Mouse (Mus musculus): ENCODE results near the gene Ccer2.

GRCm38 (mm10) chr7:28719159-28719558 lies 36.8 kb upstream of the Ccer2 start:
- no peak for TF ChIP-seq CTCF (IDR thresholded peaks at IDR 0.05; ENCODE audit: control insufficient read depth, insufficient read depth, low read length)
- TF ChIP-seq POLR2A (IDR thresholded peaks at IDR 0.05; ENCODE audit: borderline replicate concordance, control insufficient read depth, low read depth, low read length): no peak
